Mouse (Mus musculus) forebrain, embryonic 12.5 days (tissue): Measurements from ENCODE around the gene Olfr380. TPM values are rescaled to one million over a fixed set of nuclear protein-coding genes. Genes with fewer than 3 reads are reported as not detected.

Experiments used
- ATAC-seq: fragments of 200-750 bp; cut with Nextera tagmentation; 2 replicates; pipeline ENCODE4 v1.8.0; 2017; ENCODE audit warnings: moderate TSS enrichment; ENCODE audit not compliant: low FRiP score
- H3K27ac ChIP-seq: fragments of 300-500 bp; sonication (generic); 2 replicates; pipeline ENCODE4 v1.5.1; 2016; ENCODE audit warnings: mild to moderate bottlenecking
- H3K27me3 ChIP-seq: fragments of 300-500 bp; sonication (generic); 2 replicates; pipeline ENCODE4 v1.6.1; 2016; ENCODE audit warnings: mild to moderate bottlenecking
- H3K36me3 ChIP-seq: fragments of 300-500 bp; sonication (generic); replicated peaks from 2 replicates; pipeline ENCODE4 v1.6.1; 2016; ENCODE audit warnings: mild to moderate bottlenecking
- H3K4me1 ChIP-seq: fragments of 300-500 bp; sonication (generic); 2 replicates; pipeline ENCODE4 v1.6.1; 2016
- H3K4me2 ChIP-seq: fragments of 300-500 bp; sonication (generic); 2 replicates; pipeline ENCODE4 v1.6.1; 2016; ENCODE audit warnings: mild to moderate bottlenecking, moderate library complexity
- H3K4me3 ChIP-seq: fragments of 300-500 bp; sonication (generic); replicated peaks from 2 replicates; pipeline ENCODE4 v1.5.1; 2016; ENCODE audit warnings: mild to moderate bottlenecking
- H3K9ac ChIP-seq: fragments of 300-500 bp; sonication (generic); 2 replicates; pipeline ENCODE4 v1.6.1; 2016; ENCODE audit warnings: mild to moderate bottlenecking
- H3K9me3 ChIP-seq: fragments of 300-500 bp; sonication (generic); 2 replicates; pipeline ENCODE4 v1.6.1; 2016
- WGBS: fragments of 180-500 bp; shearing (Covaris S2); methylation state at CpG from one replicate; pipeline ENCODE4 v1.1.7; 2016; 5-methylcytosine and 5-hydroxymethylcytosine counted together
- polyA plus RNA-seq: library from polyadenylated mRNA; unstranded; fragments of >200 nt; fragmentation: Nextera tagmentation; extraction: Ambion mirVana; gene quantifications from 2 replicates; pipeline ENCODE4 v1.2.1, GENCODE M21; 2016

The Olfr380 gene
- not detected in 2 replicates for polyA plus RNA-seq

- Histone ChIP-seq H3K27ac (no peak within 1 kb of the TSS), H3K4me3 (no peak within 1 kb of the TSS), H3K27me3 (no peaks in the 10 kb centered on the region), H3K9me3 (0 out of 2 replicates have a peak, but pooled peaks cover 3% of the 10 kb centered on the region), H3K4me1 (no peaks in the 10 kb centered on the region), H3K9ac (no peak within 1 kb of the TSS), H3K4me2 (no peak within 1 kb of the TSS), H3K36me3 (no peaks in the 10 kb centered on the region)
- no peak for ATAC-seq
- WGBS = 97% methylated on average over 1 of the region's 1 CpGs
Observed at GRCm38 (mm10) chr11:73457408-73457807, at the start of gene Olfr380. Olfr380 (minus strand) TSS chr11:73457508.

- ATAC-seq = no peak
- Histone ChIP-seq H3K9ac (no peak within 1 kb of the TSS), H3K27ac (no peak within 1 kb of the TSS), H3K9me3 (no peaks in the 10 kb centered on the region), H3K4me3 (no peak within 1 kb of the TSS), H3K4me2 (no peak within 1 kb of the TSS), H3K27me3 (no peaks in the 10 kb centered on the region), H3K36me3 (no peaks in the 10 kb centered on the region), H3K4me1 (no peaks in the 10 kb centered on the region)
Observed at GRCm38 (mm10) chr11:73491503-73491902, 34.2 kb upstream of the Olfr380 start, which contains the start of gene Olfr381. Olfr381 (minus strand) TSS chr11:73491603.

GRCm38 (mm10) chr11:73428377-73428776 is 28.9 kb downstream of the Olfr380 start, which contains the start of gene Olfr378:
Olfr378 (minus strand) TSS chr11:73428477.
- 94% methylated on average over 1 of the region's 1 CpGs for WGBS
- Histone ChIP-seq H3K4me2 (no peak within 1 kb of the TSS), H3K4me1 (no peaks in the 10 kb centered on the region), H3K36me3 (no peaks in the 10 kb centered on the region), H3K4me3 (no peak within 1 kb of the TSS), H3K9ac (no peak within 1 kb of the TSS), H3K27ac (no peak within 1 kb of the TSS), H3K27me3 (no peaks in the 10 kb centered on the region), H3K9me3 (peaks cover 17% of the 10 kb centered on the region)
- ATAC-seq = no peak

Other genes starting within 250 kb of the Olfr380 start
- not detected in 2 replicates for gene Trpv1, start 223.2 kb downstream of the Olfr380 start, polyA plus RNA-seq
- gene Trpv3, start 190.1 kb downstream of the Olfr380 start, polyA plus RNA-seq = 0.04 TPM in 1 of 2 replicates, not detected in the other
- 0.33 TPM in 1 of 2 replicates, not detected in the other for gene Aspa, start 127.9 kb downstream of the Olfr380 start, polyA plus RNA-seq
- gene Gm49340, start 127.8 kb downstream of the Olfr380 start, polyA plus RNA-seq = not detected in 2 replicates
- gene Spata22, start 127.8 kb downstream of the Olfr380 start, polyA plus RNA-seq = not detected in 2 replicates
- 0.24 TPM in 1 of 2 replicates, not detected in the other for gene Olfr20, start 106.7 kb downstream of the Olfr380 start, polyA plus RNA-seq
- gene Olfr376, start 86.3 kb downstream of the Olfr380 start, polyA plus RNA-seq = not detected in 2 replicates
- not detected in 2 replicates for gene Olfr1, start 57.9 kb downstream of the Olfr380 start, polyA plus RNA-seq
- not detected in 2 replicates for gene Olfr378, start 29.0 kb downstream of the Olfr380 start, polyA plus RNA-seq
- not detected in 2 replicates for gene Olfr381, start 34.1 kb upstream of the Olfr380 start, polyA plus RNA-seq
- gene Olfr382, start 59.7 kb upstream of the Olfr380 start, polyA plus RNA-seq = not detected in 2 replicates
- gene Olfr385, start 135.5 kb upstream of the Olfr380 start, polyA plus RNA-seq = not detected in 2 replicates
- not detected in 2 replicates for gene Olfr384, start 141.1 kb upstream of the Olfr380 start, polyA plus RNA-seq
- not detected in 2 replicates for gene Zfp735, start 231.3 kb upstream of the Olfr380 start, polyA plus RNA-seq